Mouse (Mus musculus): ENCODE measurements around the gene Ipo11. TPM values are rescaled to one million over a fixed set of nuclear protein-coding genes. Genes with fewer than 3 reads are reported as not detected.

The Ipo11 gene
- total RNA-seq, 1 experiment from 2014 or later, result 40.1 TPM

DNA sequence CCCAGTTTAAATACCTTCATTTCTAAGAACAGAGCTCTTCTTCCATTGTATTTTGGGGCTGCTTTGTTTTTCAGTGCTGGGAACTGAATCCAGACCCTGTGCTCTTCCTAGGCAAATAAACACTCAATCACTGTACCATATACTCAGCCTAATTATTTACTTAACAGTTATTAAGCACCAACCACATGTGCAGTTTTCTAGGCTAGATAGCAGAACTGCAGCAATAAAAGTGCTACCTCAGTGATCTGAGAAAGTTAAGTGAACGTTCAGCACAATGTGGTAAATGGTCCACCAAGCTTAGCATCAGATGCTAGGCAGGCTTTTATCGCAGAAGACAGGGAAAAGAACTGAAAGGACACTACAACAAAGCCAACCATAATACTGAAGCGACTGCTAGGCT, 32.1 kb downstream of the Ipo11 start:
- no peak for DNase-seq

DNA sequence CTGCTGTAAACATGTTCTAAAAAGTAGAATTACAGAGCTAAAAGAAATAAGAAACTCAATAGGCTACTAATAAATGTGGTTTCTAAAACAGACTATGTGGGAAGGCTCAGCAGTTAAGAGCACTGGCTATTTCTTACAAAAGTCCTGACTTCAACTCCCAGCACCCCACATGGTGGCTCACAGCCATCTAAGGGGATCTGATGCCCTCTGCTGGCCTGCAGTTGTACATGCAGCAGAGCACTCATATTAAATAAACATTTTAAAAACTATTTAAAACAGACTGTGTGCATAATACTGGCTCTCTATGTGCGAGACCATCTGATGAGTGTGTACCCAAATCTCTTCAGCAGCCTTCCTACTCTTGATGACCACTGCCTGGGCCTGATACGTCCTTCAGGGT, 42.5 kb downstream of the Ipo11 start:
- DNase-seq, result no peak

- no peak for DNase-seq
These were observed 43.1 kb downstream of the Ipo11 start for GRCm38 (mm10) chr13:106893701-106894100.

GRCm38 (mm10) chr13:106893196-106893595, 43.6 kb downstream of the Ipo11 start:
- no peak for DNase-seq

GRCm38 (mm10) chr13:106887364-106887763, 49.4 kb downstream of the Ipo11 start:
- no peak for DNase-seq

DNA sequence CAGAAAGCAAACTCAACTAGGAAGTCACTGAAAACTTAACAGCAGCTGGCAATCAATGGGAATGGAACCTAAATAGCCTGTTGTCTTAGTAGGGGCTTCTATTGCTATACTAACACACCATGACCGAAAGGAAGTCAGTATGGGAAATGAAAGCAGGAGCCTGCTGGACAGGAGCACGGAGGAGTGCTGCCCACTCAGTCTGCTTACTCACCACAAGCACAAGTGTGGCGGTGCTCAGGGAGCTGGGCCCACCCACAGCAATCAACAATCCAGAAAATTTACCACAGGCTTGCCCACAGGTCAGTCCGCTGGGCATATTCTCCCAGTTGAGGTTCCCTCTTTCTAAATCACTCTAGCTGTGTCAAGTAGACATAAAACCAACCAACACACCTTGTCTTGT, 52.5 kb downstream of the Ipo11 start:
- DNase-seq, result no peak

- DNase-seq, result no peak
These were observed 60.5 kb downstream of the Ipo11 start for GRCm38 (mm10) chr13:106876278-106876677.

DNA sequence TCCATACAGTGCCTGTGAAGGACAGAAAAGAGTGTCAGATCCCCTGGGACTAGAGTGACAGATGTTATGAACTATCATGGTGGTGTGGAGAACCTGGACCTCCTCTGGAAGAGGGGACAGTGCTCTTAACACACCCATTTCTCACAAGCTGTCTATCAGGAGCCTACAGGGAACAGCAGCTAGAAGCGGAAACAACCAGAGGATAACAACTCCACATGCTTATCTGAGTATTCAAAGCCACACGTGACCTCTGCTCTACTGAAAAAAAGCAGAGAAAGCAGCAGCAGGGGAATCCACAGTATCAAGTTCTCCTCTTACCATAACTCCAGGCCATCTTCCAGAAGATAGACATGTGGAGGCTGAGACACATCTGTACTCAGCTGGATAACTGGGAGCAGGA, 71.2 kb downstream of the Ipo11 start:
- no peak for DNase-seq

DNA sequence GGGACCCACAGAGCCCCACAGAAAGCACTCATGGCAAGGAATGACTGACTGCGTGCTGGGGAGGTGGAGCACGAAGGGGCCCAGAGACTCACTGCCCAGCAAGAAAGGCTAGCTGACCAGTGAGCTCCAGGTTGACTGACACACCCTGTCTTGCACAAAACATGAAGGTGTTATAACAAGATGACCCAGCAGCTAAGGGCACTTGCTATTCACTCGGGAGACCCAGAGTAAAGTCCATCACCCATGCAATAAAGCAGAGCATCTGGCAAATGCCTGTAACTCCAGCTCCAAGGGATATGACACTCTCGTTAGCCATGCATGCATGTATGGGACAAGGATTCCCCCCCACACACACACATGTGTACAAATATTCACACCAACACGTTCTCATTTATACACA, 78.0 kb downstream of the Ipo11 start:
- no peak for DNase-seq

DNA sequence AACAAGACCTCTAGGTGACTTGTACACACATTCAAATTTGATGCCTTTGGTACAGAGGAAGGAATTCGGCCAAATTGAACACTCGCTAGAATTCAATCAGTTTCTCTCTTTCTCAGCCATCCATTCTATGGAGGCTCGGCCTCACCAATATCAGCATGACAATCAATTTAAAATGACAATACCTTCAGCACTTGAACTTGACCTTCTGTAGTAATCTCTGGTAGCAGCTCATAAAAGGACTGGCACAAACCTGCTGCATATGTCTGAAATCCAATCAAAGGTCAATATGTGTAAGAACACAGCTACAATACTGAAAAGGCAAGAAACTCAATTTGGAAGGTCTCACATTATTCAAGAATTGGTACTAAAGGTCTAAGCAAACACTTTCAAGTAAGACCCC, 80.2 kb downstream of the Ipo11 start:
- no peak for DNase-seq

DNA sequence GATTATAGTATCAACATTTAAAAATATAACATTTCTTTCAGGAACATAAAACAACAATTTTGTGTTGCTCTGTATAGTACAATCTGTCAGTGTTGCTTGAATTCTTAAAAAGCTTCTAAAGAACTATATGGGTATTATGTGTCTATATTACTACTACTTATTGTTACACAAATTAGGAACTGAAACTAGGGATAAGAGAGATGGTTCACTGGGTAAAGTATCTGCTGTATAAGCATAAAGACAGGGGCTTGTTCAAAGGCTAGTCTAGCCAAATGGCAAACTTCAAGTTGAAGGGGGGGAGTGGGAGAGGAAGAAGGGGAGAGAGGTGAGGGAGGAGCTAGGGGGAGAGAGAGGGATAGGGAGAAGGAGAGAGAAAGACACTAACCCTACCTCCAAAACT, 89.2 kb downstream of the Ipo11 start:
- no peak for DNase-seq

GRCm38 (mm10) chr13:106844928-106845327, 91.8 kb downstream of the Ipo11 start:
- no peak for DNase-seq

GRCm38 (mm10) chr13:106842542-106842941, 94.2 kb downstream of the Ipo11 start:
- DNase-seq, result no peak

DNA sequence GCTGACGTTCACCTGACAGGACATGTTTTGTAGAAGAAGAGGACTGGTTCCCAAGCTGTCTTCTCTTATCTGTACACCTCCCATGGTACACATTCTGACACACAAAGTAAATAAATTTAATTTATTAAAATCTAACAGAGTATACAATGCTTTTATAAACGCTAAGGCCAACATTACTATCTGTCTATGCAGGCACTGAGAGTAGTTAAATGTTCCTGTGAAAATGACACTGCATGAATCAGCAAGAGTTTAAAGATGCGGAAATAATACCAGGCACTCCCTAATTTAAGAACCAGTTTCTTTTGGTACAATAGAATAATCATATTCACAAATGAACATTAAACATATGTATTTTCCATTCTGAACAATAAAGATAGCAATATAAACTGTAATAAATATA, 98.0 kb downstream of the Ipo11 start:
- DNase-seq, result no peak

GRCm38 (mm10) chr13:106836527-106836879, 100.3 kb downstream of the Ipo11 start:
- DNase-seq, result no peak

DNA sequence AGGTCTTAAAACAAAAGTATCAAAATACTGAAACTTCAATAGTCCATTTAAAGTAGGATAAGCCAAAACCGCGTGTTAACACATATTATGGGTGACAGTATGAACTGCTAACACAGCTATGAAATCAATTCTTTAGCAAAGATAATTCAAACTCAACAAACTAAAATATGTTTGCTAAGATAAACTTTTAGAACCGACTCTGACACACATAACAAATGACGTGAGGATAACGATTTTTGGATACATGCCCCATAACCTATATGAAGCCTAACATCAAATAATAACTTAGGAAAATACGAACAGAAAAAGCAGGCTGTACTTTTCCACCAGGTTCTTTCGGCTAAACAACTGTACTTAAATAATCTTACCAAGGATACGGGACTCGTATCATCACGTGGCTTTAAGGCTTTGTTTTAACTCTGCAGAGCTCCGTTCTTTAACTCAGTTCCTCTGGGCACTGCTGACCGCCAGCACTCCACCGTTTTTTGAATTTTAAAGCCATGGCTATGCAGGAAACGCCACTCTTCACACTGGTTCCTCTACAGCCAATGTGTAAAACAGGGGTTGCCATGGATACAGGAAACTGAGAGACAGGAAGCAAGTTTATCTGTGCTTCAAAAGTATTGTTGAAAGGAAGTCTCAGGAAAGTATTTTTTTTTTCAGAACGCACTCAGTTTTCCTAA, 100.8 kb downstream of the Ipo11 start:
- no peak for DNase-seq

- DNase-seq, result no peak
These were observed 106.7 kb downstream of the Ipo11 start for GRCm38 (mm10) chr13:106830029-106830428.

GRCm38 (mm10) chr13:106829327-106829997, 107.3 kb downstream of the Ipo11 start:
- no peak for DNase-seq

- DNase-seq, result no peak
These were observed 111.1 kb downstream of the Ipo11 start for GRCm38 (mm10) chr13:106825618-106826017.

DNA sequence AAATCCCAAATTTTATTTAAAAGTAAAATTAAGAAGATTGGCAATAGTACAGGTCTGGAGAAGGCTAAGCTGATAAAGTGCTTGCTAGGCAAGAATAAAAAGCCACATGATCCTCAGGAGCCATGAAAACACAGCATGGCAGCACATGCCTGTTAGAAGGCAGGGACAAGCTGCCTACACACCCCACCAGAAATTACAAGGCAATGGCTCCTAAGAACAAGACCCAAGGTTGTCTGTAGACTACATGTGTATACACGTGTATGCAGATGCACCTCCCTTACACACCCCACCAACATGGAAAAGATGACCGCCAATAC, 112.9 kb downstream of the Ipo11 start:
- DNase-seq, result no peak

DNA sequence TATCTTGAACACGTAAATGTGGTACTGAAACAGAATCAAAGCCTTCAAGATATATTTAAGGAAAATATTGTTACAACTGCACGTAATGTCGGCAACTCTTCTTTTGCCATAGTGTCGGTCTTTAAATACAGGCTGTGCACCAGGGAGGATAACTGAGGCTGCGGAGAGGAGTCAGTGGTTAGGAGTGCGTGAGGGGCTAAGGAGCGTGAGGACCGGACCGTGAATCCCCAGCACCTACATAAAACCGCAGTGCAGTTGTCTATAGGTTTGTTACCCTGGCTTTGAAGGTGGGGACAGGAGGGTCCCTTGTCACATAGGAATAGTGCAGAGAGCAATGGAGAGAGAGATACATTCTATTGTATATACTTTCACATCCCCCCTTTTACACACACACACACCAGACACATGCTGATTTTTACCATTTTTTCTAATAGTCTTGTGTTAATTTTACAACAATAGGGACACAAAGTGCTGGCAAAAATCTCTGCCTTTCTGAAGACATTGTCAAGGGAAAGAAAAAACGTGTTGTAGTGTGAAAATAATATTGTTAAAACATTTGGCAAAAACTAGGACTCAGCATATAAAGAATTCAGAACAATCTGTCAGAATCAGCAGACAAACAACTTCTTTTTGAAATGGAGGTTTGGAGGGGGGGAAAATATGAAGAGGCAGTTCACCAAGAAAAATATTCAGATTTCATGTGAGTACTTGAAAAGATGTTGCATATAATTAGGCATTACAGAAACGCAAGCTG, 113.5 kb downstream of the Ipo11 start:
- DNase-seq, result no peak

DNA sequence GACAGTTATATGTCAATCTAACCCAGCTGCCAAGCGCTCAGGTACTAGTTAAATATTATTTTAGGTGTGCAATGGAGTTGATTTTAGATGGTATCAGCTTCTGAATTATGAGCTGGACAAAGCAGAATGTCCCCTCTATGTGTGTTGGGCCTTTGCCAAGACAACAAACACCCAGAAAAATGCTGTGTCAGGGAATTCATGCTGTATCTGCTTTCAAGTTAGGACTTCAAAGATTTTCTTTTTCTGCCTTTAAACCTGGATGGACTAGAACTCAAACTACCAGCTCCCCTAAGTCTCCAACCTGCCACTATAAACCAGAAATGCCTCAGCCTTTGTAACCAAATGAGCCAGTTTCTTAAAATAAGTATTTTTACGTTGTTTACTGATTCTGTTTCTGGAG, 116.6 kb downstream of the Ipo11 start:
- DNase-seq, result no peak

DNA sequence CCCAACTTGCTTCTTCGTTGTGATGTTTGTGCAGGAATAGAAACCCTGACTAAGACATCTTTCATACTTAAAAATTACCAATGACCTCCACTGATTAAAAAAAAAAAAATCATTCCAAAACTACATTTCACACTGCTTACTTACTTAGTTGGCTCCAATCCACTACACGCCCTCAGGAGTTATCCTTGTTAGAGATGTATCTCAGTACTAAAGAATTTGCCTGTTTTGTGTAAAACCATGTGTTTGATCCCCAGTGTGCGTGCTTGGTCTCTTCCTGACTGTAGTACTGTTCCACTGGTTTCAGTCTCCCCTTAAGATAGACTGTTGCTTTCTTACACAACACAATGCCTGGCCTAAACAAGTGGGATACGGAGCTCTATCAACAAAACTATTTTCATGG, 117.0 kb downstream of the Ipo11 start:
- no peak for DNase-seq

GRCm38 (mm10) chr13:106817066-106817465, 119.7 kb downstream of the Ipo11 start:
- no peak for DNase-seq
